Mouse (Mus musculus): ENCODE data around the gene Clpsl2.
"Not testable (repeated sequence)": the region's sequence is repeated elsewhere in the genome, so short reads cannot be mapped to it uniquely, and the experiment has no call there.

The Clpsl2 gene

GRCm38 (mm10) chr17:28521071-28521726 lies 28.0 kb upstream of the Clpsl2 start:
- DNase-seq (ENCODE audit: low spot score) = no peak

- DNase-seq (ENCODE audit: low spot score) = no peak
Observed at GRCm38 (mm10) chr17:28521920-28522319, 27.3 kb upstream of the Clpsl2 start.

- peak; percentile 96 for DNase-seq (ENCODE audit: low spot score)
Observed at GRCm38 (mm10) chr17:28522623-28523354, 26.4 kb upstream of the Clpsl2 start.

- no peak for DNase-seq (ENCODE audit: low spot score)
Observed at GRCm38 (mm10) chr17:28523355-28524008, 25.7 kb upstream of the Clpsl2 start.

GRCm38 (mm10) chr17:28524009-28524695 lies 25.1 kb upstream of the Clpsl2 start:
- DNase-seq (ENCODE audit: low spot score) = no peak

- no peak for DNase-seq (ENCODE audit: low spot score)
Observed at GRCm38 (mm10) chr17:28524831-28525430, 24.3 kb upstream of the Clpsl2 start.

- DNase-seq (ENCODE audit: low spot score) = no peak
Observed at GRCm38 (mm10) chr17:28527184-28528042, 21.8 kb upstream of the Clpsl2 start.

GRCm38 (mm10) chr17:28528043-28528351 lies 21.2 kb upstream of the Clpsl2 start:
- peak; percentile 89 for DNase-seq (ENCODE audit: low spot score)

GRCm38 (mm10) chr17:28529116-28529515 lies 20.1 kb upstream of the Clpsl2 start:
- DNase-seq (ENCODE audit: low spot score) = no peak

- no peak for DNase-seq (ENCODE audit: low spot score)
Observed at GRCm38 (mm10) chr17:28530506-28530905, 18.7 kb upstream of the Clpsl2 start, which contains the start of gene Armc12. Gene Armc12, plus strand, starts transcription at chr17:28530806.

- DNase-seq (ENCODE audit: low spot score) = no peak
Observed at GRCm38 (mm10) chr17:28531946-28532345, 17.3 kb upstream of the Clpsl2 start.

GRCm38 (mm10) chr17:28532557-28532956 lies 16.7 kb upstream of the Clpsl2 start:
- no peak for DNase-seq (ENCODE audit: low spot score)

GRCm38 (mm10) chr17:28533327-28533726 lies 15.9 kb upstream of the Clpsl2 start:
- DNase-seq (ENCODE audit: low spot score) = no peak

GRCm38 (mm10) chr17:28537881-28538280 lies 11.3 kb upstream of the Clpsl2 start:
- no peak for DNase-seq (ENCODE audit: low spot score)

GRCm38 (mm10) chr17:28546925-28547324 lies 2.3 kb upstream of the Clpsl2 start:
- no peak for DNase-seq (ENCODE audit: low spot score)

GRCm38 (mm10) chr17:28548550-28548949 lies 661 bp upstream of the Clpsl2 start:
- no peak for DNase-seq (ENCODE audit: low spot score)

- DNase-seq (ENCODE audit: low spot score) = peak; percentile 69
Observed at GRCm38 (mm10) chr17:28553040-28553793, 4.0 kb downstream of the Clpsl2 start.

GRCm38 (mm10) chr17:28554021-28554420 lies 4.8 kb downstream of the Clpsl2 start:
- not testable (repeated sequence) for DNase-seq (ENCODE audit: low spot score)

GRCm38 (mm10) chr17:28556635-28557396 lies 7.6 kb downstream of the Clpsl2 start:
- DNase-seq (ENCODE audit: low spot score) = no peak

GRCm38 (mm10) chr17:28557772-28558171 lies 8.6 kb downstream of the Clpsl2 start:
- DNase-seq (ENCODE audit: low spot score) = no peak
